Mouse (Mus musculus) kidney, adult 9 months (tissue): ENCODE results near the gene Igdcc3.
"Not testable (repeated sequence)": the region's sequence is repeated elsewhere in the genome, so short reads cannot be mapped to it uniquely, and the experiment has no call there.

Source experiments
- DNase-seq: peaks from one replicate; pipeline ENCODE4 v3.0.0; 2022

Gene Igdcc3

DNA sequence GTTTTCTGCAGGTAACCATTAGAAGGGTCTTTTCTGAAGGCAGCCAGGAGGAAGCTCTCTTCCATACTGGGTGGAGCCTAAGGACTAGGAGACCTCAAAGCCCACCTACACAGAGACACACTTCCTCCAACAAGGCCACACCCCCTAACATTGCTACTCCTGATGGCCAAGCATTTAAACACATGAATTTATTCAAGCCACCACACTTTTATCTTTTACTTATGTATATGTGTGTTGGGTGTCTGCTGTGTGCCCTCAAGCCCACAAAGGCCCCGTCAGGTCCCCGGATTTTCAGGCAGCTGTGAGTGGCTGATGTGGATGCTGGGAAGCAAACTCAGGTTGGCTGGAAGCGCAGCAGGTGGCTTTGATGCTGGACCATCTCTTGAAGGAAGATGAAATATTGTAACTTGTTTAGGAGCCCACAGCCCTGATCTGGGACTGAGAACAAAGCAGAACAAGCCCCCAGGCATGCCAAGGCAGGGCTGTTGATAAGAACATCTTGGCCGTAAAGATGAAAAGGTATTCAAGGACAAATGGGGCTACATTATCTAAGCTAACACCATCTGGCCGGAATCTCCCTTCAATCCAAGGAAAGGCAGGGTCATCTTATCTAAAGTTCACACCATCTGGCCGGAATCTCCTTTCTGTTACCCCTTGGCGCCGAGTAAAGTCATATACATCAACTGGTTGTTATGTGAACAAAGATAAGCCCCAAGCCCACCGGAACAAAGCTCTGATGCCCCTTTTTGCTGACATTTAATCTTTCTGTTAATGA lies 66.2 kb downstream of the Igdcc3 start:
- DNase-seq = not testable (repeated sequence)

DNA sequence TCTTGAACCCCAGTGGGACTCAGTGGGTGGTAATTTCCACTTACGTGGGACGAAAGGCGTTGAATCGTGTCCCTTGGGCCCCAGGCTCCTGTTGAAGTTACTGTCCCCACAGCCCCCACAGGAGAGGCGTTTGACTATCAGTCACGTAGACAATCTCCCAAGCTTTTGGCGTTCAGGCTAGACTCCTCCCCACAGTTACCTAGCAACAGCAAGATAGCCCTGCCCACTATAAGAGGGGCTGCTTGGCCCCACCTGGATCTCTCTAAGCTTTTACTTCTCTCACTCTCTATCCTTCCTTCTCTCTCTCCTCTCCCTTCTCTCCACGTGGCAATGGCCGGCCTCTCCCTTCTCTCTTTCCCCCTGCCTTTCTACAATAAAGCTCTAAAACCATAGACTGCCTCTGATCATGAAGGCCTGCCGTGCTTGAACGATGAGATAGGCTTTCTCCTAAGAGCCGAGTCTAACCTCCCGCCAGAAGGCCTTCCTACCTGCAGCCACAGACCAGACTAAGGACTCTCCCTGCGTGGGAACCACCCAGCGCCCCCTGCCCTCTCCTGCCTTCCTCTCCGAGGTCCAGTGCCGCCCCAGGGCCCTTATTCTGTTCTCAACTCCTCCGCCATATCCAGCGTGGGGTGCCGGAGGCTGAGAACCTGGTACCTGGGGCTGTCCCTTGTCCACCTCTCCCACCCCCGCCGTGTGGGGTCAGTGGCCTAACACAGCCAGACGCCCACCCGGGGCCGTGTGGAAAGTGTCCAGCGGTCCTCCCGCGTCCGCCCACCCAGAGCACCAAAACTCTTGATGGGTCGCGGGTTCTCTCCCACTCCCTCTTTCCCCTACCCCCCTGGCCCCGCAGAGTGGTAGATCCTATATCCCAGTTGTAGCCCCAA lies 67.5 kb downstream of the Igdcc3 start:
- no peak for DNase-seq

DNA sequence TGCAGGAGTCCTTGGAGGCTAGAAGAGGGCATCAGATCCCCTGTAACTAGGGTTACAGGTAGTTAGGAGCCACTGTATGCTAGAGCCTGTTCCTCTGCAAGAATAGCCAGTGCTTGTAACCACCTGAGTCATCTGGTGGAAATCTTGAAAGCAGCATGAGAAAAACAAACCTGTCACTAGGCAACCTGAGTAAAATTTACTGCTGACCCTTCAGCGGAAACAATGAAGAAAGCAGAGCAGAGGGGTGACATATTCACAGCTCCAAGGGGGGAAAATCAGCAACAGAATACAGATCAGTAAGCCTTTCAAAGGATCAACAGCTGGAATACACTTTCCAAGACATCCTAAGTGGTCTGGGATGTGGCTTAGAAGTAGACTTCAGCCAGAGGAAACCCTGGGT lies 70.6 kb downstream of the Igdcc3 start:
- DNase-seq = no peak

DNA sequence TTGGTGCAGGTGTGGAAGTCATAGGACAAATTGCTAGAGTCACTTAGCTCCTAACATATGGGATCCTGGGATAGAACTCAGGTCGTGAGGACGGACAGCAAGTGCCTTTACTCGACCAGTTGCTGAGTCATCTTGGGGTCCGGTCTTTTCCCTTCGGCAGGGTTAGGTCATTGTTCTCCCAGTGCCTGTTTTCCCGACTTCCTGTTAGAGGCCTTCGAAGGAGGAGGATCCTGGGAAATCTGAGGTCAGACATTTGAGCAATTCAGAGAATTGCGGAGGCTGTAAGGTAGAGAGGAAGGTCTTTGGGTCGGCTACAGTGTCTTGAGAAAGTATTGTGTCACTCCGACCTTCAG lies 73.4 kb downstream of the Igdcc3 start:
- peak; percentile 77 for DNase-seq

DNA sequence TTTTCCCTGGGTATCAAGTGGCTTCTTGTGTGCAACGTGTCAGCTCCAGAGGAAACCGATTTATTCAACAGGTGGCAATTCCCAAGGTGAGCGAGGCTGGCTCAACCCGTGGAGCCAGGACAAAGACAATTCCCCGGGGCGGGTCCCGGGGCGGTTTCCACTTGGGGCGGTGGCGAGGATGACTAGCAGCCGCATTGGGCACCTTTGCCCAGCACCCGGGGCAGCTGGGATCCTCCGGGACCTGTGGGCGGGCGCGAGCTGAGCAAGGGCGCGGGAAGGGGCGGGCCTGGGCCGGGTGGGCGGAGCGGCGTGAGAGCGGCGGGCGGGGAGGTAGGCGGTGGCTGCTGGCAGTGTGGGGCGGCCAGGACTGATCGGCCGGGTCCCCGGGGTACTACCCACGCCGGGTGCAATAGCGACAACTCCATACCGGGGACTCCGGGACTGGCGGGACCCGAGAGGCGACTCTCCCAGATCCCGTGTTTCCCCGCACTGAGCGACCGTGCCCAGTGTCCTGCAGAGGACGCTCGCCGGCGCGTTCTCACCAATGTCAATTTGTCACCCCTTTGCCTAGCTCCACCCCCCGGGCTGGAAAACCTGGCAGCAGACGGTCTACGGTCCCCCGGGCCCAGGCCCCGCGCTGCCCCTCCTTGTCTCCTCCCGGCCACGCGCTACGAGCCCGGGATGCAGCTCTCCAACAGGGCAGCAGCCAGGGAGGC lies 73.9 kb downstream of the Igdcc3 start:
- peak; percentile 93 for DNase-seq

DNA sequence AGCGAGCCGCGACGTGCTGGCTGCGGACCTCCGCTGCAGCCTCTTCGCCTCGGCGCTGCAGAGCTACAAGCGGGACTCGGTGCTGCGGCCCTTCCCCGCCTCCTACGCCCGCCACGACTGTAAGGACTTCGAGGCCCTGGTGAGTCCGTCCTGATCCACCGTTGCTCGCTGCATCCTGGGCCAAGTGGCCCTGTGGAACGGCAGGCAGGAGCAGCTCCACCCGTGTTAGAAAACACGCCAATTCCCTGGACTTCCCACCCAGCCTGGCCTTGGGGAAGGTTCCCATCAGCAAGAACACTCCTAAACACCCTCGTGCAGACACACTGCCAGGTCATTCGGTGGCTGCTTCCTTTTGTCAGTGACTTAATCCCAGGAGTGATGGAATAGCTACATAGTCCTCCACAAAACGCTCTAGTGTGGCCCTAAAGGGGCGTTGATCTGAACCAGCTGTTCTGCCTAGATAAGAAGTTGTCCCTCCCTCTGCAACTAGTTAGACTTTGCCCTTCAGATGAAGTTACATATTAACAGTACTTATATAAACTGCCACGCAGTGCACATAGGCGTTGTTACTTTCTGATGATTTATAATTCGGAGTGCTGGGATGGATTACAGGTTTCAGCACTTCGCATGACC lies 74.6 kb downstream of the Igdcc3 start:
- DNase-seq = peak; percentile 70

DNA sequence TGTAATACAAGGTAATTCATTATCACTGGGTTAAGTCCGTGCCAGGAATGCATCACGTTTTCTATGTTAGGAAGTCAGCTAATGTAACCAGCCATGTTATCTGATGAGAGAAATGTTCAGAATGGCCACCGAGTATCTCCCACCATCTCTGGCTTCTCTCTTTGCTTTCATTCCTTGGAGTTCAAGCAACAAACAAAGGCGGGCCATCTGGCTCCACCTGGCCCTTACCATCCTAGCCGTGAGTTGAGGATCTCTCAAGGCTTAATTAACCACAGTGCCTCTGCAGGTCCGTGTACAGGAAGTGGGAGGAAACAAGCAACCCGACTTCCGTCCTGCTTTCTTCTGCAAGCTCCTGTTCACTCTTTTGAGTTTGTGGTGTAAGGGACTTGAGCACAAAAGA lies 76.0 kb downstream of the Igdcc3 start:
- no peak for DNase-seq

DNA sequence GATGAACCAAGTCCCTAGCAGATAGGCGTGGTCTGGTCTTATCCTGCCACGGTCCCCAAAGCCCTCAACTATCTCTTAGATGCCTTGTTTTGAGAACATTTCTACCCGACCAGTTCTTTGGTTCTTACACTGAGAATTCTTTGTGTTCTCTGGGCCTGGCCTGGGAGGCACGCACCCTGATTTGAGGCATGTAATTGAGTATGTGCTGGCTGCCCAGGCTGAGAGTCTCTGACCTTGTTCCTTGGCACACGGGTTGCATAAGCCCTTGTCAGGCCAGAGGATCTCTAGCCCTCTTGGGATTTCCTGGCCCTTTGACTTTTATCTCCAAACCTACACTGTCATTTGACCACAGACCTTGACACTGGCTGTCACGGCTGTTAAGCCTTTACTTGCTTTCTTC lies 76.7 kb downstream of the Igdcc3 start:
- DNase-seq = peak; percentile 75

DNA sequence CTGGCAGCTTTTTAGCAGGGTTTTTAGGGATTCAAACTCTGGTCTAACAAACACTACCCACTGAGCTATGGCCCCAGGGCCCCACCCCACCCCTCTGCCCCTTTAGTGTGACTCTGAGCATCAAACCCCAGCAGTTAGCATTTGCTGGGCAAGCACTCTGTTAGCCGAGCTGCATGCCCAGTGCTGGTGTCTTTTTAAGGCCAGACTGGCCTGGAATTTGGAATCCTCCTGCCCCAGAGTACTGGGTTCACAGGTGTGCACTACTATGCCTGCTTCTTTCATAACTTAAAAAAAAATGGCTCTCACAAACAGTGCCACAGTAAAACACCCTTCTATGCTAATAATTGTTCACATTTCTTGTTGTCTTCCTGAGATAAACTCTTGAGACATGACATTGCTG lies 77.9 kb downstream of the Igdcc3 start:
- no peak for DNase-seq

DNA sequence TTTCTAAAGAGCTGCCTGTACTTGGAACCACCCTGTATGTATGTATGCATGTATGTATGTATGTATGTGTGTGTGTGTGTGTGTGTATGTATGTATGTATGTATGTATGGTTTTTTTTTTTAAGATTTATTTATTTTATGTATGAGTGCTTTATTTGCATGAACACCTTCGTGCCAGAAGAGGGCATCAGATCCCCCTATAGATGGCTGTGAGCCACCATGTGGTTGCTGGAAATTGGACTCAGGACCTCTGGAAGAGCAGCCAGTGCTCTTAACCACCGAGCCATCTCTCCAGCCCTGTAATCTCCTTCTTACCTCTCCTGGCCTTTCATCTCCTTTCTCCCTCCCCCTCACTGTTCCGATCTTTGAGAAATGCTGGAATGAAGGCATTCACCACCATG lies 79.4 kb downstream of the Igdcc3 start:
- DNase-seq = not testable (repeated sequence)

DNA sequence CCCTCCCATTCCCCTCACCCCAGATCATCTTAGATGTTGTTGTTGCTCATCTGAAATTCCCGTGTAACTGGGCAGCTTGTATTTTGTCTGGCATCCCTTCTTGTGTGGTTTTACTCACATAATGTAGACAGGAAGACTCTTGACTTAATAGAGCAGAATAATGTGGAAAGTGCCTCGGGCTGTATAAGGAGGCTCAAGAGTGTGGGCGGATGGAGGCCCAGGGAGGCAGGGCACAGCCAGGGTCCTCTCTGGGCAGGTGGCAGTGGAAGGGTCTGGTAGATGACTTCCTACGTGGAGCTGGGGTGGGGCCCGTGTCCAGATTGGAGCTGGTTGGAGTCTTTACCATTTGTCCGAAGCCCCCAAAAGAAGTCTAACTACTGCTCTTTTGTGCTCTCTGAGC lies 82.9 kb downstream of the Igdcc3 start:
- DNase-seq = no peak

DNA sequence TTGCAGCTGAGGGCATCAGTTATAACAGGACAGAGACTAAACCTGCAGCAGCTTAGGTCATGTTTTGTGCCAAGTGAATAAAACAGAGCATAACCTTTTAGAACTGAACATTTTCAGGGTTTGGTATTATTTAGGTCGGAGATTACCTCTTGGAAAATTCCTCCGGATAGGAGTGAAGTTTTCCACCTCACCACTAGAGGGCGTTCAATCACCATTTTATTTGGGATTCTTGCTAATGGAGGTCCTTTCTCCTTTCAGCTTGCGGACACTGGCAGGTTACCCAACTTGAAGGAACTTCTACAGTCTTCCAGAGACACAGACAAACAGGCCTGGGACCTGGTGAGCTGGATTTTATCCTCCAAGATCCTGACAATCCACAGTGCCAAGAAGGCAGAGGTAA lies 84.8 kb downstream of the Igdcc3 start:
- DNase-seq = peak; percentile 64

DNA sequence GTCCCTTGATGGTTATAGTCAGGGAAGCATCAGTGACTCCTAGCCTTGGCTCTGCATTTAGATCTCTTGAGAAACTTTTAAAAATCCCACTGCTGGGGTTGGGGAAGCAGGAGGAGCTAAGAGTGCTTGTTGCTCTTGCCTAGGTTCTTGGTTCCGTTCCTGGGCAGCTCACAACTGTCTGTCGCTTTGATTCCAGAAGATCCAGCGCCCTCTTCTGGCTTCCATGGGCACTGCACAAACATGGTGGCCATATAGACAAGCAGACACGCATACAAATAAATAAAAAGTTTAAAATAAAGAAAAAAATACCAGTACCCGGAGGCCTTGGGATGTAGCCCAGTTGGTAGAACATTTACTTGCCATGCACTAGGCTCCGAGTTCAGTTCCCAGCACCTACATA lies 89.3 kb downstream of the Igdcc3 start:
- no peak for DNase-seq

DNA sequence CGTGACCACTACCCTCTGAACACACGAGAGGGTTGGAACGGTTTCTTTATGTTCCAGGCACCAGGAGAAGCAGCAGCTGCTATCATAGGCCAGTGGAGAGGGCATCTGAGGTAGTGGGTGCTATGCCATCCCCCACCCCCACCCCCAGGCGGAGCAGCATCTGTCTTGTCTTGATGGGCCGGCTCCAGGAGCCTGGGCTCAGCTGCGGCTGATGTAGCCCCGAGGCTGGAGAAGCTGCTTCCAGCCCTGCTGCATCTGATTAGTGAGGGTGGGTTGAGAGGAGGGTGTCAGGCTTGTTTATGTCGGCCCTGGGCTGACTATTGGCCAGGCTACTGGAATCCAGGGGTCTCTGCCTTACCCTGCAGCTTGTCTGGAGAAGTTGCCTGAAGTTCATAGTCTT lies 90.3 kb downstream of the Igdcc3 start:
- DNase-seq = no peak

DNA sequence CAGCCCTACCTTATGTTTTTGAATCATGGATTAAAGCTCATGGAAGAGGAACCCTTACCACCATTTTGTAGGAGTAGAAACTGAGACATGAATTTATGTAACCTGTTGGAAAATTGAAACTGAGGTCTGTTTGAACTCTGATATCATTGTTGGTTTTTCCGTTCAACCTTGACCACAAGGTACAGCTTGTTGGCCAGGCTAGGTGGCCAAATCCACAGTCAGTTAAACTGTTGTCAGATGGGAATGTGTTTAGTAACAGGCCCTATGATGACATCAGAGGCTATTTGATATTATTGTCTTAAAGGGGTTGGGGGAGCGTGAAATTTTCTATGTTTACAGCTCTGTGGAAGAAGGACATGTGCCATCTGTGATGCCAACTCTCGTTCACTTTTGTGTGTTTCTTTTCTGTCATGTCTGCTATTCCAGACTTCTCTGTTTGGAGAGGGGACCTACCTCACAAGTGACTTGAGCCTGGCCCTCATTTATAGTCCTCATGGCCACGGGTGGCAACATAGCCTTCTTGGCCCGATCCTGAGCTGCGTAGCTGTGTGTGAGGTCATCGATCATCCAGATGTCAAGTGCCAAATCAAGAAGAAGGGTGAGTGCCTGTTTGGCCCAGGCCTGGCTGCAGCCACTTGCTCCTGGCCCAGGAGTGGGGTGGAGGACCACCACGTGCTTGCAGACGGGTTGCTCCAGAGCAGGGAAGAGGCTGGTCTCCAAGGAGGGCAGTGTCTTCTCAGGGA lies 92.4 kb downstream of the Igdcc3 start:
- peak; percentile 38 for DNase-seq

DNA sequence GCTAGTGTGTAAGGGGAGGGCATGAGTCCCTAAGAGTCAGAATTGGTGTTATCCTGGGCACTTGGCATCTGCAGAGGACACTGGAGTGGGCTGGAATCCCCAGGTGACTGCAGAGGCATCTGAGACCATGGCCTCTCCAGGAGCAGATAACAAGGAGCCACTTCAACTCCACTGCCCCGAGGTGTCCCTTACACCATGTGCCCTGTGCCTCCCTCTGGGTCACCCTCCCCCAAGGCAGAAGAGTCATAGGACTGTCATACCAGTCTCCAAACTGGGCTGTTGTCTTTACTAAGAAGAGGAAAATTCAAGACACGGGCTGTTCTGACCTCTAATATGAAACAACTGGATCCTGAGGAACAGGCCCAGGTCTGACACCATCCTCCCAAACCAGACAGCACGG lies 93.7 kb downstream of the Igdcc3 start:
- no peak for DNase-seq
